Mouse (Mus musculus): ENCODE data around the gene Ranbp17. TPM values are rescaled to one million over a fixed set of nuclear protein-coding genes. Genes with fewer than 3 reads are reported as not detected.

The Ranbp17 gene
- polyA plus RNA-seq, 1 experiment from 2014 or later: 13.3 TPM

DNA sequence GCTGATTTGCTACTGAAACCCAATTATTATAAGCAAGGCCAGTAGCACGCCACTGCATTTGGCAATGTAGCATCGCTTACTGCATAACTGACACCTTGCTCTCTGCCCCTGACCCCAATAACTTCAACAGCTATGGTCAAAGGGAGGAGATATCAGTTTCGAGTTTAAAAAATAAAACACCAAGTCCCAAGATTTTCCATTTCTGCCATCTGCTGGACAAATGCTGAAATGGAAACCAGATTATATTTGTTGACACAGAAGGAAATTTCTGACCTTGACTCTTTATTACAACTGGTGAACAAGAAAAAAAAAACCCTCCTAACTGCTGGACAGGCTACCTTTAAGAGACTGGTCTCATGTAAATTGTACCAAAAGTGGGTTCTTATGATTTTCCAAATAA lies 218.1 kb downstream of the Ranbp17 start:
- ATAC-seq (replicated peaks; ENCODE audit: insufficient number of reproducible peaks, low FRiP score, low TSS enrichment, low read depth) (no peak), DNase-seq (ENCODE audit: low spot score) (peak; percentile 64)
- no peaks in the 10 kb centered on the region for H3K27me3 ChIP-seq (ENCODE audit: control insufficient read depth, insufficient read depth, low read length)
- H3K9ac ChIP-seq (replicated peaks; ENCODE audit: low read length): no peak overlapping the region
- no peaks in the 10 kb centered on the region for H3K4me1 ChIP-seq (ENCODE audit: control insufficient read depth, insufficient read depth, low read length)
- H3K27ac ChIP-seq (replicated peaks; ENCODE audit: low read depth, low read length): no peak overlapping the region
- 40% methylated on average over 3 of the region's 3 CpGs for WGBS
- H3K36me3 ChIP-seq (replicated peaks; ENCODE audit: control insufficient read depth, insufficient read depth, low read depth, low read length): no peaks in the 10 kb centered on the region
- H3K9me3 ChIP-seq (replicated peaks; ENCODE audit: control insufficient read depth, low read length): no peaks in the 10 kb centered on the region
- H3K4me3 ChIP-seq (ENCODE audit: low read depth, low read length): no peak overlapping the region
- no peak overlapping the region for H3K4me2 ChIP-seq (ENCODE audit: low read depth, low read length)

DNA sequence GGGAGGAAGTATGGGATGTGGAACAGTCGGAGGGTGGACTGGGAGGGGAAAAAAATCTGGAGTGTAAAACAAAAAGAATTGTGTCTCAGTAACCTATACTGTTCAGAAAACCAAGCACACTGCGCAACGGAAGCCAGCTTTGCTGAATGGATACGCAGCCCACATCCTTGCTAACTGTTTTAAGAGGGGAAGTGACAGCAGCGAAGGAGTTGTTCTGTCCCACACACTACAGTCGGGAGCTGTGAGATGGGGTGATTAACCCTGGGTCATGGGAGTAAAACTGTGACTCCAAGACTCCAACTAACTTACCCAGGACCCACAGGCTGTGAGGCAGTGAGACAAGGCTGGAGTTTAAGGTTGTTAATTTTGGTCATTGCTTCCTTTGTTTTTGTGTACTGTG lies 219.5 kb downstream of the Ranbp17 start:
- no peak overlapping the region for H3K27ac ChIP-seq (replicated peaks; ENCODE audit: low read depth, low read length)
- H3K4me1 ChIP-seq (ENCODE audit: control insufficient read depth, insufficient read depth, low read length): no peaks in the 10 kb centered on the region
- no peak overlapping the region for H3K9ac ChIP-seq (replicated peaks; ENCODE audit: low read length)
- DNase-seq (ENCODE audit: low spot score) (no peak), ATAC-seq (replicated peaks; ENCODE audit: insufficient number of reproducible peaks, low FRiP score, low TSS enrichment, low read depth) (no peak)
- H3K9me3 ChIP-seq (replicated peaks; ENCODE audit: control insufficient read depth, low read length): no peaks in the 10 kb centered on the region
- WGBS: 72% methylated on average over 6 of the region's 6 CpGs
- no peaks in the 10 kb centered on the region for H3K36me3 ChIP-seq (replicated peaks; ENCODE audit: control insufficient read depth, insufficient read depth, low read depth, low read length)
- no peak overlapping the region for H3K4me3 ChIP-seq (ENCODE audit: low read depth, low read length)
- H3K27me3 ChIP-seq (ENCODE audit: control insufficient read depth, insufficient read depth, low read length): no peaks in the 10 kb centered on the region
- no peak overlapping the region for H3K4me2 ChIP-seq (ENCODE audit: low read depth, low read length)

- Histone ChIP-seq H3K4me2 (ENCODE audit: low read depth, low read length) (no peak overlapping the region), H3K9ac (replicated peaks; ENCODE audit: low read length) (no peak overlapping the region), H3K27me3 (ENCODE audit: control insufficient read depth, insufficient read depth, low read length) (no peaks in the 10 kb centered on the region), H3K27ac (replicated peaks; ENCODE audit: low read depth, low read length) (no peak overlapping the region), H3K4me3 (ENCODE audit: low read depth, low read length) (no peak overlapping the region), H3K4me1 (ENCODE audit: control insufficient read depth, insufficient read depth, low read length) (no peaks in the 10 kb centered on the region), H3K36me3 (replicated peaks; ENCODE audit: control insufficient read depth, insufficient read depth, low read depth, low read length) (no peaks in the 10 kb centered on the region), H3K9me3 (replicated peaks; ENCODE audit: control insufficient read depth, low read length) (no peaks in the 10 kb centered on the region)
- ATAC-seq (replicated peaks; ENCODE audit: insufficient number of reproducible peaks, low FRiP score, low TSS enrichment, low read depth) (no peak), DNase-seq (ENCODE audit: low spot score) (no peak)
- WGBS: 94% methylated on average over 2 of the region's 2 CpGs
Measured at GRCm38 (mm10) chr11:33278571-33278970, 235.0 kb downstream of the Ranbp17 start.

DNA sequence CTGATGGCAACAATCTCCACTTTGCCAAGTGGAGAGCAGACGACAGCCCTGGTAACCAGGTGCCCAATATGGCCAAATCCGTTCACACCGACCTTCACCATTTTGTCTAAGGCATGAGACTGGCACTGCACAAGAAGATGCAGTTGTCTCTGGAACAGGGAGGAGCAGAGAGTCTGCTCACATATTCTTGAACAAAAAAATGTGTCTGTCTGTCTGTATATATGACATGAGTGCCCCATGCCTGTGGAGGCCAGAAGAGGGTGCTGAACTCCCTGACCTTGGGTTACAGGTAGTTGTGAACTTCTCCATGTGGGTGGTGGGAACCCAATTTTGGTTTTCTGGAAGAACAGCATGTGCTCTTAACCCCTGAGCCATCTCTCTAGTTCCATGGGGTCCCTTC lies 236.9 kb downstream of the Ranbp17 start, which contains the start of gene Gm12117:
TSS of gene Gm12117 (minus strand) at position 101 of the 400 bp plus-strand sequence.
- WGBS: 99% methylated on average over 3 of the region's 3 CpGs
- ATAC-seq (replicated peaks; ENCODE audit: insufficient number of reproducible peaks, low FRiP score, low TSS enrichment, low read depth): no peak
- no peaks in the 10 kb centered on the region for H3K4me1 ChIP-seq (ENCODE audit: control insufficient read depth, insufficient read depth, low read length)

DNA sequence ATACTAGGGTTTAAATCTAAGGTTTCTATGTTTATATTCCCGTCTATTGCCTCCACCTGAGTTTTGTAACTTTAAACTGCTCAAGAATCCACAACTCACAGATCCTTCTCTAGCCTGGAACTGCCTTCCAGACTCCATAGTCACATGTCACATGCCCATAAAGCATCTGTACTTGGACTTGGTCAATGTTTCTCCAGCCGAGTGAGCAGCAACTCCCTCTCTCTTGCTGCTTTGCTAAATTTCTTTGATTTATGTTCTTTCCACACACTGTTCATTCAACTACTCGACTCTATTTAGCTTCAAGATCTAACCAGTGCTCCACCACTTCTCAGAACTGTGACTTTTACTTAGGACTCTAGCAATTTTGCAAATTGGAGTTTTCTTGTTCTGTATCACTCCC lies 238.7 kb downstream of the Ranbp17 start:
- no peak overlapping the region for H3K27ac ChIP-seq (replicated peaks; ENCODE audit: low read depth, low read length)
- WGBS: 69% methylated on average over 3 of the region's 3 CpGs
- no peak for ATAC-seq (replicated peaks; ENCODE audit: insufficient number of reproducible peaks, low FRiP score, low TSS enrichment, low read depth)
- no peak overlapping the region for H3K4me3 ChIP-seq (ENCODE audit: low read depth, low read length)
- H3K36me3 ChIP-seq (replicated peaks; ENCODE audit: control insufficient read depth, insufficient read depth, low read depth, low read length): no peaks in the 10 kb centered on the region
- no peak overlapping the region for H3K9ac ChIP-seq (replicated peaks; ENCODE audit: low read length)
- DNase-seq (ENCODE audit: low spot score): no peak
- no peaks in the 10 kb centered on the region for H3K27me3 ChIP-seq (ENCODE audit: control insufficient read depth, insufficient read depth, low read length)
- no peak overlapping the region for H3K4me2 ChIP-seq (ENCODE audit: low read depth, low read length)
- no peaks in the 10 kb centered on the region for H3K4me1 ChIP-seq (ENCODE audit: control insufficient read depth, insufficient read depth, low read length)
- H3K9me3 ChIP-seq (replicated peaks; ENCODE audit: control insufficient read depth, low read length): no peaks in the 10 kb centered on the region

More for the DNA sequence above, 236.9 kb downstream of the Ranbp17 start, which contains the start of gene Gm12117:
- no peak within 1 kb of the TSS for H3K4me2 ChIP-seq (ENCODE audit: low read depth, low read length)
- no peaks in the 10 kb centered on the region for H3K36me3 ChIP-seq (replicated peaks; ENCODE audit: control insufficient read depth, insufficient read depth, low read depth, low read length)
- H3K9me3 ChIP-seq (replicated peaks; ENCODE audit: control insufficient read depth, low read length): no peaks in the 10 kb centered on the region
- no peak within 1 kb of the TSS for H3K4me3 ChIP-seq (ENCODE audit: low read depth, low read length)
- no peak within 1 kb of the TSS for H3K9ac ChIP-seq (replicated peaks; ENCODE audit: low read length)
- H3K27ac ChIP-seq (replicated peaks; ENCODE audit: low read depth, low read length): no peak within 1 kb of the TSS
- no peak for DNase-seq (ENCODE audit: low spot score)
- no peaks in the 10 kb centered on the region for H3K27me3 ChIP-seq (ENCODE audit: control insufficient read depth, insufficient read depth, low read length)

GRCm38 (mm10) chr11:33274294-33274693 lies 239.3 kb downstream of the Ranbp17 start:
- H3K4me3 ChIP-seq (ENCODE audit: low read depth, low read length): no peak overlapping the region
- ATAC-seq (replicated peaks; ENCODE audit: insufficient number of reproducible peaks, low FRiP score, low TSS enrichment, low read depth) (no peak), DNase-seq (ENCODE audit: low spot score) (no peak)
- no peaks in the 10 kb centered on the region for H3K36me3 ChIP-seq (replicated peaks; ENCODE audit: control insufficient read depth, insufficient read depth, low read depth, low read length)
- no peaks in the 10 kb centered on the region for H3K27me3 ChIP-seq (ENCODE audit: control insufficient read depth, insufficient read depth, low read length)
- H3K4me1 ChIP-seq (ENCODE audit: control insufficient read depth, insufficient read depth, low read length): no peaks in the 10 kb centered on the region
- no peaks in the 10 kb centered on the region for H3K9me3 ChIP-seq (replicated peaks; ENCODE audit: control insufficient read depth, low read length)
- H3K27ac ChIP-seq (replicated peaks; ENCODE audit: low read depth, low read length): no peak overlapping the region
- no peak overlapping the region for H3K4me2 ChIP-seq (ENCODE audit: low read depth, low read length)
- WGBS: 94% methylated on average over 1 of the region's 1 CpGs
- no peak overlapping the region for H3K9ac ChIP-seq (replicated peaks; ENCODE audit: low read length)

- Histone ChIP-seq H3K4me3 (ENCODE audit: low read depth, low read length) (no peak overlapping the region), H3K27ac (replicated peaks; ENCODE audit: low read depth, low read length) (no peak overlapping the region), H3K9me3 (replicated peaks; ENCODE audit: control insufficient read depth, low read length) (no peaks in the 10 kb centered on the region), H3K4me1 (ENCODE audit: control insufficient read depth, insufficient read depth, low read length) (no peaks in the 10 kb centered on the region), H3K4me2 (ENCODE audit: low read depth, low read length) (no peak overlapping the region), H3K27me3 (ENCODE audit: control insufficient read depth, insufficient read depth, low read length) (no peaks in the 10 kb centered on the region), H3K36me3 (replicated peaks; ENCODE audit: control insufficient read depth, insufficient read depth, low read depth, low read length) (no peaks in the 10 kb centered on the region), H3K9ac (replicated peaks; ENCODE audit: low read length) (no peak overlapping the region)
- WGBS: 59% methylated on average over 3 of the region's 3 CpGs
- ATAC-seq (replicated peaks; ENCODE audit: insufficient number of reproducible peaks, low FRiP score, low TSS enrichment, low read depth) (no peak), DNase-seq (ENCODE audit: low spot score) (no peak)
Measured at GRCm38 (mm10) chr11:33240295-33240694, 273.3 kb downstream of the Ranbp17 start.

DNA sequence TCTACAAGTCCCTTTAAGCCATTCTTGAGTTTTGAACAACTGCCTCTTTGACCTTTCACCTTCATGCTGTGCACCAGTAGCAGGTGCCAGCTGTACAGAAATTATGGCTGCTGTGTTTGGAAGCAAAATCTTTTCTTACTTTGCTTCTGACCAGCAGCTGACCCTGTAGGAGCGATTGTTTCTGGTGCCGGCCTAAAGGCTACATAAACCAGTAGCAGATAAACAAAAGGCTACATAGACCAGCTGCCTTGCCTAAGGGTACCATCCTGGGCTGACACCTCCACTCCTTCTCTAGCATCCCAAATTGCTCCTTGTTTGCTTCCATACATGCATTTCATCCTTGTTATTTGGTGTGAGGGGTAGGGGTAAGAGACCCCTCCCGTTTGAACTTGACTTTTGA lies 279.4 kb downstream of the Ranbp17 start:
- H3K27ac ChIP-seq (replicated peaks; ENCODE audit: low read depth, low read length): no peak overlapping the region
- no peaks in the 10 kb centered on the region for H3K27me3 ChIP-seq (ENCODE audit: control insufficient read depth, insufficient read depth, low read length)
- WGBS: 53% methylated on average over 3 of the region's 3 CpGs
- DNase-seq (ENCODE audit: low spot score) (no peak), ATAC-seq (replicated peaks; ENCODE audit: insufficient number of reproducible peaks, low FRiP score, low TSS enrichment, low read depth) (no peak)
- no peaks in the 10 kb centered on the region for H3K4me1 ChIP-seq (ENCODE audit: control insufficient read depth, insufficient read depth, low read length)
- H3K9me3 ChIP-seq (replicated peaks; ENCODE audit: control insufficient read depth, low read length): no peaks in the 10 kb centered on the region
- no peaks in the 10 kb centered on the region for H3K36me3 ChIP-seq (replicated peaks; ENCODE audit: control insufficient read depth, insufficient read depth, low read depth, low read length)
- H3K4me2 ChIP-seq (ENCODE audit: low read depth, low read length): no peak overlapping the region
- H3K9ac ChIP-seq (replicated peaks; ENCODE audit: low read length): no peak overlapping the region
- no peak overlapping the region for H3K4me3 ChIP-seq (ENCODE audit: low read depth, low read length)

Data from embryonic facial prominence, embryonic 11.5 days (tissue).